Mouse (Mus musculus) kidney, adult 2 months (tissue): ENCODE measurements at regions not wholly inside any gene's neighbourhood (a gene's known extent, or its start where the extent isn't known, plus 50 kb on each side); places are given as distances from the start of the nearest gene placed in this dataset.

Experiments used
- CTCF ChIP-seq: fragments of 200-500 bp; conservative IDR thresholded peaks from 2 replicates; pipeline ENCODE4 v1.5.1; 2011; ENCODE audit warnings: low read depth, mild to moderate bottlenecking, control low read depth, low read length, moderate library complexity, mixed read lengths; ENCODE audit not compliant: insufficient read depth, insufficient read length
- POLR2A ChIP-seq: fragments of 200-500 bp; IDR thresholded peaks from one replicate; pipeline ENCODE4 v1.6.1; 2011; ENCODE audit warnings: low read depth, low read length, control low read depth

DNA sequence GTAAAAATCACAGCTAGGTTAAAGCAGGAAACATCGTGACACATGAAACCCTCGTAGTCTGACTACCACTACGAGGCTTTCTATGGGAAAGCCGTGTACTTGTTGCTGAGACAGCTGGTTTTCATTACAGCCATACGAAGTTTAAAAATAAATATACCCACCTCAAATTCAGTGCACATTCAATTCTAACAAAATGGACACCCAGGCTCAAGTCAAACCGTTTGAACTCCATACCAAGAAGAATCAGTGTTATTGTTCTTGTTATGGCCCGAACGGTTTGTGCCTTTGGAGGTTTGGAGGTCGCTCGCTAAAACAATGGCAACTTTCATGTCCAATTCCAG lies 87.7 kb downstream of the Adamts15 start:
- TF ChIP-seq CTCF (no peak), POLR2A (no peak)
